Mouse (Mus musculus) C2C12 (cell line): ENCODE data around the gene Zfp39. TPM values are rescaled to one million over a fixed set of nuclear protein-coding genes. Genes with fewer than 3 reads are reported as not detected.

Experiments used
- H3K27me3 ChIP-seq: one replicate; pipeline ENCODE4 v1.6.1; 2011; ENCODE audit not compliant: control insufficient read depth, insufficient read depth, insufficient read length
- H3K36me3 ChIP-seq: one replicate; pipeline ENCODE4 v1.6.1; 2011; ENCODE audit not compliant: control insufficient read depth, insufficient read depth
- H3K4me3 ChIP-seq: one replicate; pipeline ENCODE4 v1.5.1; 2011; ENCODE audit warnings: mild to moderate bottlenecking, control low read depth; ENCODE audit not compliant: poor library complexity, insufficient read depth, severe bottlenecking
- H3K79me2 ChIP-seq: one replicate; pipeline ENCODE4 v1.6.1; 2011; ENCODE audit not compliant: control insufficient read depth, insufficient read depth
- H3K79me3 ChIP-seq: one replicate; pipeline ENCODE4 v1.6.1; 2011; ENCODE audit warnings: low read depth, control low read depth
- H3ac ChIP-seq: one replicate; pipeline ENCODE3; 2011; ENCODE audit warnings: low read depth; ENCODE audit not compliant: control insufficient read depth, insufficient read length
- CEBPB ChIP-seq: IDR thresholded peaks from one replicate; pipeline ENCODE4 v1.6.1; 2011; ENCODE audit warnings: low read depth, mild to moderate bottlenecking, control low read depth, moderate library complexity
- CTCF ChIP-seq: IDR thresholded peaks from one replicate; pipeline ENCODE4 v1.5.1; 2011; ENCODE audit not compliant: control insufficient read depth, insufficient read depth, insufficient read length
- FOSL1 ChIP-seq: IDR thresholded peaks from one replicate; pipeline ENCODE4 v1.8.0; 2011; ENCODE audit warnings: mild to moderate bottlenecking, low read length; ENCODE audit not compliant: poor library complexity, insufficient read depth, severe bottlenecking
- MAX ChIP-seq: IDR thresholded peaks from one replicate; pipeline ENCODE4 v1.6.1; 2011; ENCODE audit warnings: mild to moderate bottlenecking, control low read depth
- MYOD1 ChIP-seq: IDR thresholded peaks from one replicate; pipeline ENCODE4 v1.6.1; 2011; ENCODE audit warnings: low read depth; ENCODE audit not compliant: control insufficient read depth, insufficient read length
- MYOG ChIP-seq: IDR thresholded peaks from one replicate; pipeline ENCODE4 v1.6.1; 2011; ENCODE audit not compliant: control insufficient read depth, insufficient read length; ENCODE audit errors: extremely low read depth
- USF1 ChIP-seq: IDR thresholded peaks from one replicate; pipeline ENCODE4 v1.6.1; 2011; ENCODE audit warnings: low read depth, mild to moderate bottlenecking, control low read depth, moderate library complexity
- polyA plus RNA-seq: library from polyadenylated mRNA; unstranded; fragments of >200 nt; fragmentation: generic; extraction: Trizol; gene quantifications from one replicate; pipeline ENCODE4 v1.2.1, GENCODE M21; 2012; ENCODE audit warnings: missing spikeins

Gene Zfp39
- polyA plus RNA-seq, 1 experiment: 0.64 TPM

DNA sequence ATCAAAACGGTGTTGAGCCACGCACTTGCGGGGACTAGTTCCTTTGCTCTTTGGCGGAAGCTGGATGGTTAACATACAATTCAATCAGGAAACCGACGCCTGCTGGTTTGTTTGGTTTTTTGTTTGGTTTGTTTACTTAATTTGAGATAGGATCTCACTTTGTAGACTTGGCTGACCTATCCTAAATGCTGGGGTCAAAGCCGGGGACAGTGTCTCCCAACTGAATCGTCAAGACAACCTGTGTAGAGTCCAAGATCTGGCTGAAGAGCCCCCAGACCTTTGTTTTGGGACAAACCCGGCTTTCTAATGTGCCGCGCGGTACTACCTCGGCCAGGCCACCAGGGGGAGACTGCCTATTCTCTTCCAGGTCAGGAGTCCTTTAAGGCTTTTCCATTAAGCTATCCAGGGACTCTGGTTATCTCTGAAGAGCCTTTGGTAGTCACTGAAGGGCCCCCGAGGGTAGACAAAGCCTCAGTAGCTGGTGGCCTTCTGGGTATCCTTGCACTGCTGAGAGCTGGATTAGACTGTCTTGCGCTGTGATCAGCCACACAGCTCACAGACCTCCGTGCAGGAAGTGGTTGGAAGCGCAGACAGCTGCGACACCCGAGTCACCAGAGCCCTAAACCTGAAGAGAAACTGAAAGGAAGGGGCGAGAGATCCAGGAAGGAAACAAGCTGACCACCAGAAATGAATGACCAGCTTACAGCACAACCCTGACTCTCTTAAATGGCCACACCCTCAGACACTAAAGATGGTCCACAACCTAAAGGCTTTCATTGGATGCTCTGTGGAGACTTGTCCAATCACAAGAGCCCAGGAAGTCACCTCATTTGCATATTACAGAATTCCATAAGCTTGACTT is 24.0 kb upstream of the Zfp39 start:
- peaks cover 7% of the 10 kb centered on the region for H3K27me3 ChIP-seq
- H3ac ChIP-seq: peak overlapping the region; percentile 31
- H3K36me3 ChIP-seq: peaks cover 16% of the 10 kb centered on the region
- H3K4me3 ChIP-seq: no peak overlapping the region
- no peak for TF ChIP-seq MYOG
- TF ChIP-seq FOSL1: no peak
- no peak for TF ChIP-seq MYOD1
- no peak for TF ChIP-seq CEBPB
- TF ChIP-seq MAX: no peak
- TF ChIP-seq USF1: no peak
- TF ChIP-seq CTCF: no peak
- H3K79me3 ChIP-seq: no peaks in the 10 kb centered on the region
- no peaks in the 10 kb centered on the region for H3K79me2 ChIP-seq

DNA sequence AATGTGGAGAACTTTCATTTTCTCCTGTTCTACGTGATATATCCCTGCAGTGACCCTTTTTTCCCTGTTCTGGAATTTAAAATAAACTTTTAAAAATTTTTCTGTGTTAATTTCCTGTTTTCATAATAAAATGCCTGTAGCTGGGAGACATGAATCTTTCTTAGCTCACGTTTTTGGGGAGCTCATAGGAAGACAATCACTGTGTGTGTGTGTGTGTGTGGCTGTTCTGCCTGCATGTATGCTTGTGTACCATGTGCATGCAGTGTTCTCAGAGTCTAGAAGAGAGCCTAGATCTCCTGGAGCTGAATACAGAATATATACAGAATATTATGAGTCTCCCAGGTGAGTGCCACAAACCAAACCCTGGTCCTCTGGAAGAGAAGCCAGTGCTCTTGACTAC is 23.0 kb upstream of the Zfp39 start:
- Histone ChIP-seq H3K4me3 (no peak overlapping the region), H3K27me3 (peaks cover 9% of the 10 kb centered on the region), H3ac (no peak overlapping the region), H3K36me3 (peaks cover 7% of the 10 kb centered on the region), H3K79me3 (no peaks in the 10 kb centered on the region), H3K79me2 (no peaks in the 10 kb centered on the region)
- no peak for TF ChIP-seq CTCF
- no peak for TF ChIP-seq MYOD1
- no peak for TF ChIP-seq MYOG
- TF ChIP-seq CEBPB: no peak
- TF ChIP-seq USF1: no peak
- no peak for TF ChIP-seq FOSL1
- no peak for TF ChIP-seq MAX

DNA sequence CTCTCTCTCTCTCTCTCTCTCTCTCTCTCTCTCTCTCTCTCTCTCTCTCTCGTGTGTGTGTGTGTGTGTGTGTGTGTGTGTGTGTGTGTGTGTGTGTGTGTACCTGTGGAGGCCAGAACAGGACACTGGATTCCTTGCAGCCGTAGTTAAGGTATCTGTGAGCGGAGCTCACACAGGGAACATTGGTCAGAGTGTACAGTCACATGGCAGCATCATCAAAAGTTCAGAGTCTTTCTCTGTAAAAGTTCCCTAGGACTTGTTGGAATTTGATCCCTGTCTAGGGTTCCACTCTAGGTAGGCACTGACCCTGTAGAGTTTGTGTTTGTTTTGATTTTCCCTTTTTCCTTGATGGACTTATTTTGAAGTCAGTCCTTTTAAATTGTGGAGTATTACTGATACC is 22.6 kb upstream of the Zfp39 start:
- Histone ChIP-seq H3ac (no peak overlapping the region), H3K36me3 (peaks cover 3% of the 10 kb centered on the region), H3K4me3 (no peak overlapping the region), H3K27me3 (peaks cover 9% of the 10 kb centered on the region), H3K79me3 (no peaks in the 10 kb centered on the region), H3K79me2 (no peaks in the 10 kb centered on the region)
- no peak for TF ChIP-seq MYOD1
- TF ChIP-seq CTCF: no peak
- TF ChIP-seq USF1: no peak
- no peak for TF ChIP-seq FOSL1
- no peak for TF ChIP-seq MAX
- no peak for TF ChIP-seq MYOG
- no peak for TF ChIP-seq CEBPB

DNA sequence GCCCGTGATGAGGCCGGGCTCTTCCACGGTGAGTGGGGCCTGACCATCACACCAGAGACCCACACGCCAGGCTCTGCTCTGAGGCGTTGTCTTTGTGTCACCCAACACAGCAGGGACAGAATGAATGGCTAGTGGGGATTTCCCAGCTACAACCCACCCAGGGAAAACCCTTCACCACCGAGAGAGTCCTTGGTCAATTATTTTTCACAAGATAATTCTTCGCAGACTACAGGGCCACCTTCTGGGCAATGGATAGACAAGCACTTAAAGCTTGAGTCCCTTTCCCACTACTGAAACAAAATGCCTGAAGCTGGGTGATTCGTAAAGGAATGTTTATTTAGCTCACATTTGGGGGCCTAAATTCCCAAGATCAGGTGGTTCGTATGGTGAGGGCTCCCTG is 18.4 kb upstream of the Zfp39 start:
- no peak overlapping the region for H3ac ChIP-seq

DNA sequence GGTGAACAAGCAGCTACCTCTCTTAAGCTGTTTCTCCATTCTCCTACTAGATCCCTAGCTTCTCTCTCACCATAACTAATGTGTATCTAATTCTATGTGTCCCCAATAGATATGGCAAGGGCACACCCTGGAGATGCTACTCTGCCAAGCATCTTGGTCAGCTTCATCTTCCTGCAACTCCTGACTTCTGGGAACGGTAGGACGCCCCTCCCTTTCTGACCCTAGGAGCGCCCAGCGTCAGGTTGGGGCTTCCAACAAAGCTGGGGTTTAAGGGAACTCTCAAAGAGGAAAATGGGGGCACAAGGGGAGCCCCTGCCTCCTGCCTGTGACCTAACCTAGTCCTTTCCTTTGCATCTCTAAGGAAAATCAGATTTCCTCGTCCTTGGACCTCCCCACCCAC is 14.7 kb upstream of the Zfp39 start:
- Histone ChIP-seq H3ac (no peak overlapping the region), H3K36me3 (no peaks in the 10 kb centered on the region), H3K27me3 (peaks cover 32% of the 10 kb centered on the region), H3K4me3 (no peak overlapping the region), H3K79me2 (no peaks in the 10 kb centered on the region), H3K79me3 (no peaks in the 10 kb centered on the region)
- no peak for TF ChIP-seq MYOG
- no peak for TF ChIP-seq MYOD1
- no peak for TF ChIP-seq CEBPB
- no peak for TF ChIP-seq MAX
- TF ChIP-seq USF1: no peak
- TF ChIP-seq FOSL1: no peak
- TF ChIP-seq CTCF: no peak

More for the DNA sequence above, 18.4 kb upstream of the Zfp39 start:
- Histone ChIP-seq H3K36me3 (no peaks in the 10 kb centered on the region), H3K4me3 (no peak overlapping the region), H3K79me2 (no peaks in the 10 kb centered on the region), H3K79me3 (no peaks in the 10 kb centered on the region), H3K27me3 (peaks cover 32% of the 10 kb centered on the region)
- TF ChIP-seq FOSL1: no peak
- no peak for TF ChIP-seq USF1
- no peak for TF ChIP-seq MYOG
- no peak for TF ChIP-seq MYOD1
- TF ChIP-seq CTCF: no peak
- no peak for TF ChIP-seq MAX
- TF ChIP-seq CEBPB: no peak
